Mouse (Mus musculus): ENCODE results near the gene Lrrc63.

DNA sequence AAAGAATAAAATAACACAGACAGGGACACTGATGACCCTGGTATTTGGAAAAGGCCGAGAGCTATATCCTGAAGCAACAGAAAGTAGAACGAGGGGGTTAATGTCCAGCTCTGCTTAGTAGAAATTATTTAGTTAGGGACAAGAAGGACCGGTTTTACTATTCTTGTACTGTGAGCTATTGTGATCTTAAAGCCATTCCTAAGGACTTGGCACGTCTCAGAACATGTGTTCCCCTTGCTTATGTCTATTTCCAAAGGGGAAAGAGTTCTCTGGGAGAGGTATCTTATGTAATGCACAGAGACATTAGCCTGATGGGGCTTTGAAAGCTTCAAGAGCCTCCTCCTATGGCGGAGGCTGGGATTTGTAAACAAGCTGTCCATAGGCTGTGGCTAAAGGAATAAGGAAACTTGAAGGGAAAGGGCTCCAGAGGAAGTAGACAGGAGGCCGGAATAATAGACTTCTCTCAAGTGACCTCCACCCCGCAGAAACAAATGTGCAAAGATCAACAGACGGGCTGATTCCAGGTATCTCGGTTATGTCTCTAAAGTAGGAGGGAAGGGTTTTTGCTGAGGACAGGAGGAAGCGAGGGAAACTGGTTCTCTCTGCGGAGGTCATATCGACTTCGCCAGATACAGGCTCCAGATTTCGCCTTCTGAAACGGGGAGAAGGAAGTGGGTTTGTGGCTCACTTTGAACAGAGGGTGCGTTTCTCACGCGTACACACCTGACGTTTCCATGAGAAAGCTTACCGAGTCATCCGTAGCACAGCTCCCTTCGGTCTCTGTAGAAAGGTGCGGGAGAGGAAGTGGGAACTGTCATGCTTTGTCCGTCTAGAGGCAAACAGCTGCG lies 5.7 kb upstream of the Lrrc63 start:
- TF ChIP-seq POLR2A (IDR thresholded peaks at IDR 0.05; ENCODE audit: control insufficient read depth, extremely low read depth, insufficient read depth, low read length, poor library complexity) (no peak), CTCF (IDR thresholded peaks at IDR 0.05; ENCODE audit: borderline replicate concordance, control insufficient read depth, extremely low read depth, insufficient read depth, low read length, poor library complexity) (no peak)

All from thymus, adult 2 months (tissue).